Mouse (Mus musculus) heart, postnatal 0 days (tissue): Measurements from ENCODE around the gene Lin28b.

Source experiments
- CTCF ChIP-seq: IDR thresholded peaks from 2 replicates; pipeline ENCODE4 v1.5.1; 2016; ENCODE audit warnings: antibody characterized with exemption, control low read depth, low read depth
- EP300 ChIP-seq: IDR thresholded peaks from 2 replicates; pipeline ENCODE4 v1.6.1; 2016; ENCODE audit warnings: antibody characterized with exemption, low read depth

GRCm38 (mm10) chr10:45469027-45469996 lies 16.9 kb downstream of the Lin28b start:
- TF ChIP-seq CTCF = no peak
- no peak for TF ChIP-seq EP300
